Mouse (Mus musculus) lung, adult 2 months (tissue): ENCODE measurements around the gene Otop1.

Experiments used
- CTCF ChIP-seq: fragments of 200-500 bp; IDR thresholded peaks from 2 replicates; pipeline ENCODE4 v1.5.1; 2011; ENCODE audit warnings: mild to moderate bottlenecking, low read length, control low read depth; ENCODE audit not compliant: insufficient read depth
- POLR2A ChIP-seq: fragments of 200-500 bp; IDR thresholded peaks from 2 replicates; pipeline ENCODE4 v1.6.1; 2011; ENCODE audit warnings: low read depth, mild to moderate bottlenecking, control low read depth, low read length, borderline replicate concordance; ENCODE audit errors: extremely low read depth

DNA sequence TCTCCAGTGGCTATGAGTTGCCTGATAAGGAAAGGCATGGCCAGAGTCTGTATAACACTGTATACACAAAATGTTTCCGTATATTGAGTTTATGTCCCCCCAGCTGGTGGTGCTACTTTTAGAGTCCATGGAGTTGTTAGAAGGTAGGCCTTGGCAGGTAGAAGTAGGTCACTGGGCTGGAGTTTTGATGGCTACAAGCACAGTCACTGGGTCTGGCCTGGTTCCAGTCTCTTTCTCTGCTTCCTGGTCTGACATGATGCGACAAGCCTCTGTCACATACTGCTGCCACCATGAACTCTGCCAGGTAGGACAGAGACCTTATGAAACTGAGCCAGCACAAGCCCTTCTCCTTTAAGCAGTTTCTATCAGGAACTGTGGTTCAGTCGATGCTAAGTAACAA is 12.7 kb downstream of the Otop1 start:
- TF ChIP-seq POLR2A (no peak), CTCF (no peak)
